In the genomic region with DNA sequence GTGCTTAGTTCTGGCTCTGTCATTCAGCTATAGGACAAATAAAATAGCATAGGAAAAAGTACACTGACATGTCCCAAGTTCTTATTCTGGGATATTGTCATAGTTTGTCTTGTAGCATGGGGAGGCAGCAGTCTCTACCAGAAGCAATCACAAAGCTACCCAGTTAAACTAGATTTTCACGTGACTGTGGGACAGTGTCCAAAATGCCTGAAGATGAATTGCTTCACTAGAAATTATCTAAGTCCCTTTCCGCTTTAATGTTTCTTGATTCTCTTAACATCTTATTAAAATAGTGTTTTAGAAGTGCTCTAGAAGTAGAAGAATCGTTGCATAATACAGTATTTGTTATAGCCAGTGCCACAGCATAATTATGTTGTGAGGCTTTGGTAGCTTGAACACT, we compare ENCODE assay signal across 19 mouse cellular contexts.
"Had no signal": no experiment of that assay in that cellular context is flagged by ENCODE, and none has a peak within 500 bp of the region (broad histone marks: within the 10 kb centered on the region; RNA-seq: fewer than 3 reads in every experiment).

No protein-coding gene starts in this region.

- ATAC-seq: midbrain, embryonic 16.5 days had no signal

- DNase-seq: lung, adult 18-20 months; lung, embryonic 14.5 days; lung, postnatal 10 days; lung, postnatal 4 days; midbrain, embryonic 14.5 days; retina, postnatal 1 day; right cerebral cortex, adult 18-20 months; right cerebral cortex, postnatal 25 days; right cerebral cortex, postnatal 4 days; spleen, adult 18-20 months; thymus, adult 18-20 months; thymus, postnatal 14 days; thymus, postnatal 36 days had no signal

- H3K4me2 ChIP-seq: lung, embryonic 14.5 days; midbrain, embryonic 12.5 days; neural tube, embryonic 13.5 days; neural tube, embryonic 15.5 days had no signal

- H3K27ac ChIP-seq: midbrain, embryonic 10.5 days; midbrain, embryonic 12.5 days; neural tube, embryonic 13.5 days; neural tube, embryonic 15.5 days had no signal

- H3K9me3 ChIP-seq: midbrain, embryonic 10.5 days; midbrain, embryonic 12.5 days; neural tube, embryonic 13.5 days; neural tube, embryonic 15.5 days had no signal

- H3K9ac ChIP-seq: lung, embryonic 14.5 days; midbrain, embryonic 12.5 days; neural tube, embryonic 13.5 days; neural tube, embryonic 15.5 days had no signal

- H3K4me1 ChIP-seq: midbrain, embryonic 10.5 days; midbrain, embryonic 12.5 days; neural tube, embryonic 13.5 days; neural tube, embryonic 15.5 days had no signal

- H3K4me3 ChIP-seq: midbrain, embryonic 10.5 days; midbrain, embryonic 12.5 days; myocyte; neural tube, embryonic 13.5 days; neural tube, embryonic 15.5 days had no signal

- H3K27me3 ChIP-seq: midbrain, embryonic 12.5 days; neural tube, embryonic 13.5 days; neural tube, embryonic 15.5 days had no signal
